Mouse (Mus musculus) MEL (cell line): ENCODE results near the gene 2310079G19Rik.

Experiments used
- CTCF ChIP-seq, 3 experiments: IDR thresholded peaks in 2 of 3; conservative IDR thresholded peaks in 1 of 3; 2 replicates each; pipeline ENCODE4 v1.5.1; 2011 to 2012; ENCODE audit warnings: low read length in 3 of 3, low read depth in 2 of 3, mild to moderate bottlenecking in 2 of 3, improper control_type of control experiment in 1 of 3, inconsistent platforms in 1 of 3, mixed read lengths in 1 of 3, moderate library complexity in 1 of 3; ENCODE audit not compliant: control insufficient read depth in 1 of 3, insufficient read depth in 1 of 3, poor library complexity in 1 of 3, severe bottlenecking in 1 of 3
- E2F4 ChIP-seq: IDR thresholded peaks from 2 replicates; pipeline ENCODE4 v1.6.1; 2011; ENCODE audit warnings: low read depth, low read length, improper control_type of control experiment, borderline replicate concordance
- EP300 ChIP-seq, 2 experiments: IDR thresholded peaks; 2 replicates each; pipeline ENCODE4 v1.6.1; 2011; ENCODE audit warnings: improper control_type of control experiment in 2 of 2, low read length in 2 of 2, low read depth in 1 of 2, mild to moderate bottlenecking in 1 of 2
- JUND ChIP-seq: IDR thresholded peaks from 2 replicates; pipeline ENCODE4 v1.6.1; 2011; ENCODE audit warnings: low read depth, mild to moderate bottlenecking, improper control_type of control experiment, low read length
- NELFE ChIP-seq: IDR thresholded peaks from 2 replicates; pipeline ENCODE4 v1.6.1; 2011; ENCODE audit warnings: low read depth, low read length, improper control_type of control experiment
- POLR2A ChIP-seq, 2 experiments: IDR thresholded peaks; 2 replicates each; pipeline ENCODE4 v1.6.1; 2011 to 2012; ENCODE audit warnings: low read length in 2 of 2, mild to moderate bottlenecking in 2 of 2, control low read depth in 1 of 2, improper control_type of control experiment in 1 of 2, low read depth in 1 of 2, moderate library complexity in 1 of 2; ENCODE audit not compliant: control insufficient read depth in 1 of 2, insufficient read depth in 1 of 2, poor library complexity in 1 of 2
- POLR2AphosphoS2 ChIP-seq: IDR thresholded peaks from 2 replicates; pipeline ENCODE4 v1.6.1; 2011; ENCODE audit warnings: low read length, improper control_type of control experiment
- TCF12 ChIP-seq: IDR thresholded peaks from 2 replicates; pipeline ENCODE4 v1.6.1; 2014; ENCODE audit warnings: low read depth, mild to moderate bottlenecking, inconsistent platforms, low read length, improper control_type of control experiment, moderate library complexity
- USF2 ChIP-seq, 2 experiments: IDR thresholded peaks; 2 replicates each; pipeline ENCODE4 v1.6.1; 2011 to 2012; ENCODE audit warnings: improper control_type of control experiment in 2 of 2, low read length in 2 of 2, borderline replicate concordance in 1 of 2, inconsistent platforms in 1 of 2, low read depth in 1 of 2, mild to moderate bottlenecking in 1 of 2; ENCODE audit not compliant: insufficient read depth in 1 of 2
- ZKSCAN1 ChIP-seq: IDR thresholded peaks from 2 replicates; pipeline ENCODE4 v1.6.1; 2012; ENCODE audit warnings: low read depth, mild to moderate bottlenecking, inconsistent platforms, low read length, improper control_type of control experiment, moderate library complexity

- TF ChIP-seq POLR2A (IDR thresholded peaks at IDR 0.05; ENCODE audit: control insufficient read depth in 1 of 2, insufficient read depth in 1 of 2, low read depth in 1 of 2, low read length in 2 of 2, poor library complexity in 1 of 2) = no peak
- no peak for TF ChIP-seq POLR2AphosphoS2
- TF ChIP-seq NELFE = no peak
- no peak for TF ChIP-seq JUND
- no peak for TF ChIP-seq EP300 (IDR thresholded peaks at IDR 0.05; ENCODE audit: low read depth in 1 of 2, low read length in 2 of 2)
- no peak for TF ChIP-seq CTCF (IDR thresholded peaks at IDR 0.05 in 2 of 3, conservative IDR thresholded peaks at IDR 0.05 in 1 of 3; ENCODE audit: control insufficient read depth in 1 of 3, insufficient read depth in 1 of 3, low read depth in 2 of 3, low read length in 3 of 3, poor library complexity in 1 of 3, severe bottlenecking in 1 of 3)
- TF ChIP-seq ZKSCAN1 = no peak
- TF ChIP-seq E2F4 = no peak
- TF ChIP-seq USF2 (IDR thresholded peaks at IDR 0.05; ENCODE audit: borderline replicate concordance in 1 of 2, insufficient read depth in 1 of 2, low read depth in 1 of 2, low read length in 2 of 2) = no peak
- TF ChIP-seq TCF12 = no peak
Observed at GRCm38 (mm10) chr16:88631474-88631873, 4.0 kb upstream of the 2310079G19Rik start.
